Mouse (Mus musculus): ENCODE data around the gene Hadh. TPM values are rescaled to one million over a fixed set of nuclear protein-coding genes. Genes with fewer than 3 reads are reported as not detected.

Hadh gene
- polyA plus RNA-seq, 1 experiment, result 70.7 TPM

GRCm38 (mm10) chr3:131254991-131255390 is 16.9 kb downstream of the Hadh start:
- TF ChIP-seq POLR2A (IDR thresholded peaks at IDR 0.05; ENCODE audit: insufficient read depth, low read length) (no peak), CTCF (IDR thresholded peaks at IDR 0.05; ENCODE audit: low read depth, low read length) (no peak), EP300 (IDR thresholded peaks at IDR 0.05; ENCODE audit: insufficient read depth, low read depth, low read length) (no peak)
- H3K4me1 ChIP-seq (ENCODE audit: control insufficient read depth, insufficient read depth, low read length), result peaks cover 1% of the 10 kb centered on the region

GRCm38 (mm10) chr3:131251601-131252000 is 20.3 kb downstream of the Hadh start:
- H3K9me3 ChIP-seq (replicated peaks; ENCODE audit: control insufficient read depth, insufficient read depth, low read length, poor library complexity, severe bottlenecking), result no peaks in the 10 kb centered on the region
- no peak overlapping the region for H3K4me3 ChIP-seq (ENCODE audit: low read depth, low read length)
- TF ChIP-seq EP300 (IDR thresholded peaks at IDR 0.05; ENCODE audit: insufficient read depth, low read depth, low read length), result no peak
- TF ChIP-seq POLR2A (IDR thresholded peaks at IDR 0.05; ENCODE audit: insufficient read depth, low read length), result no peak
- TF ChIP-seq CTCF (IDR thresholded peaks at IDR 0.05; ENCODE audit: low read depth, low read length), result no peak
- no peak overlapping the region for H3K27ac ChIP-seq (ENCODE audit: insufficient read depth, low read length)
- H3K9ac ChIP-seq (ENCODE audit: low read depth, poor library complexity, severe bottlenecking), result no peak overlapping the region
- H3K4me1 ChIP-seq (ENCODE audit: control insufficient read depth, insufficient read depth, low read length), result peaks cover 5% of the 10 kb centered on the region
- no peaks in the 10 kb centered on the region for H3K27me3 ChIP-seq (ENCODE audit: control insufficient read depth, insufficient read depth, low read length, poor library complexity, severe bottlenecking)
- no peaks in the 10 kb centered on the region; the same call in 1 of the 2 replicates for H3K36me3 ChIP-seq (ENCODE audit: control insufficient read depth, insufficient read depth, low read length, poor library complexity, severe bottlenecking)

More at GRCm38 (mm10) chr3:131254991-131255390, 16.9 kb downstream of the Hadh start:
- no peak overlapping the region for H3K4me3 ChIP-seq (ENCODE audit: low read depth, low read length)
- H3K36me3 ChIP-seq (ENCODE audit: control insufficient read depth, insufficient read depth, low read length, poor library complexity, severe bottlenecking), result no peaks in the 10 kb centered on the region
- no peaks in the 10 kb centered on the region for H3K27me3 ChIP-seq (ENCODE audit: control insufficient read depth, insufficient read depth, low read length, poor library complexity, severe bottlenecking)
- no peak overlapping the region for H3K9ac ChIP-seq (ENCODE audit: low read depth, poor library complexity, severe bottlenecking)
- no peak overlapping the region for H3K27ac ChIP-seq (ENCODE audit: insufficient read depth, low read length)
- no peaks in the 10 kb centered on the region for H3K9me3 ChIP-seq (replicated peaks; ENCODE audit: control insufficient read depth, insufficient read depth, low read length, poor library complexity, severe bottlenecking)

- H3K9me3 ChIP-seq (replicated peaks; ENCODE audit: control insufficient read depth, insufficient read depth, low read length, poor library complexity, severe bottlenecking), result no peaks in the 10 kb centered on the region
- no peak for TF ChIP-seq EP300 (IDR thresholded peaks at IDR 0.05; ENCODE audit: insufficient read depth, low read depth, low read length)
- no peak for TF ChIP-seq POLR2A (IDR thresholded peaks at IDR 0.05; ENCODE audit: insufficient read depth, low read length)
- TF ChIP-seq CTCF (IDR thresholded peaks at IDR 0.05; ENCODE audit: low read depth, low read length), result no peak
- no peaks in the 10 kb centered on the region for H3K27me3 ChIP-seq (ENCODE audit: control insufficient read depth, insufficient read depth, low read length, poor library complexity, severe bottlenecking)
- peaks cover 6% of the 10 kb centered on the region for H3K4me1 ChIP-seq (ENCODE audit: control insufficient read depth, insufficient read depth, low read length)
- no peak overlapping the region for H3K9ac ChIP-seq (ENCODE audit: low read depth, poor library complexity, severe bottlenecking)
- no peak overlapping the region for H3K4me3 ChIP-seq (ENCODE audit: low read depth, low read length)
- H3K27ac ChIP-seq (ENCODE audit: insufficient read depth, low read length), result no peak overlapping the region
- no peaks in the 10 kb centered on the region; the same call in 1 of the 2 replicates for H3K36me3 ChIP-seq (ENCODE audit: control insufficient read depth, insufficient read depth, low read length, poor library complexity, severe bottlenecking)
Measured at GRCm38 (mm10) chr3:131250978-131251377, 20.9 kb downstream of the Hadh start.

- no peaks in the 10 kb centered on the region for H3K9me3 ChIP-seq (replicated peaks; ENCODE audit: control insufficient read depth, insufficient read depth, low read length, poor library complexity, severe bottlenecking)
- H3K4me3 ChIP-seq (ENCODE audit: low read depth, low read length), result no peak overlapping the region
- peaks cover 6% of the 10 kb centered on the region for H3K4me1 ChIP-seq (ENCODE audit: control insufficient read depth, insufficient read depth, low read length)
- no peaks in the 10 kb centered on the region for H3K27me3 ChIP-seq (ENCODE audit: control insufficient read depth, insufficient read depth, low read length, poor library complexity, severe bottlenecking)
- no peak overlapping the region for H3K27ac ChIP-seq (ENCODE audit: insufficient read depth, low read length)
- H3K36me3 ChIP-seq (ENCODE audit: control insufficient read depth, insufficient read depth, low read length, poor library complexity, severe bottlenecking), result no peaks in the 10 kb centered on the region; the same call in 1 of the 2 replicates
- TF ChIP-seq EP300 (IDR thresholded peaks at IDR 0.05; ENCODE audit: insufficient read depth, low read depth, low read length) (no peak), CTCF (IDR thresholded peaks at IDR 0.05; ENCODE audit: low read depth, low read length) (no peak), POLR2A (IDR thresholded peaks at IDR 0.05; ENCODE audit: insufficient read depth, low read length) (no peak)
- H3K9ac ChIP-seq (ENCODE audit: low read depth, poor library complexity, severe bottlenecking), result no peak overlapping the region
Measured at GRCm38 (mm10) chr3:131250283-131250682, 21.6 kb downstream of the Hadh start.

- H3K4me1 ChIP-seq (ENCODE audit: control insufficient read depth, insufficient read depth, low read length), result peaks cover 6% of the 10 kb centered on the region
- no peak overlapping the region for H3K27ac ChIP-seq (ENCODE audit: insufficient read depth, low read length)
- no peaks in the 10 kb centered on the region; the same call in 1 of the 2 replicates for H3K36me3 ChIP-seq (ENCODE audit: control insufficient read depth, insufficient read depth, low read length, poor library complexity, severe bottlenecking)
- no peak overlapping the region for H3K4me3 ChIP-seq (ENCODE audit: low read depth, low read length)
- no peak overlapping the region for H3K9ac ChIP-seq (ENCODE audit: low read depth, poor library complexity, severe bottlenecking)
- H3K27me3 ChIP-seq (ENCODE audit: control insufficient read depth, insufficient read depth, low read length, poor library complexity, severe bottlenecking), result no peaks in the 10 kb centered on the region
- no peaks in the 10 kb centered on the region for H3K9me3 ChIP-seq (replicated peaks; ENCODE audit: control insufficient read depth, insufficient read depth, low read length, poor library complexity, severe bottlenecking)
- no peak for TF ChIP-seq POLR2A (IDR thresholded peaks at IDR 0.05; ENCODE audit: insufficient read depth, low read length)
- no peak for TF ChIP-seq EP300 (IDR thresholded peaks at IDR 0.05; ENCODE audit: insufficient read depth, low read depth, low read length)
- no peak for TF ChIP-seq CTCF (IDR thresholded peaks at IDR 0.05; ENCODE audit: low read depth, low read length)
Measured at GRCm38 (mm10) chr3:131248444-131248843, 23.5 kb downstream of the Hadh start.

- Histone ChIP-seq H3K27me3 (ENCODE audit: control insufficient read depth, insufficient read depth, low read length, poor library complexity, severe bottlenecking) (no peaks in the 10 kb centered on the region), H3K9ac (ENCODE audit: low read depth, poor library complexity, severe bottlenecking) (no peak overlapping the region), H3K4me3 (ENCODE audit: low read depth, low read length) (no peak overlapping the region), H3K27ac (ENCODE audit: insufficient read depth, low read length) (no peak overlapping the region), H3K9me3 (replicated peaks; ENCODE audit: control insufficient read depth, insufficient read depth, low read length, poor library complexity, severe bottlenecking) (no peaks in the 10 kb centered on the region), H3K36me3 (ENCODE audit: control insufficient read depth, insufficient read depth, low read length, poor library complexity, severe bottlenecking) (no peaks in the 10 kb centered on the region; the same call in 1 of the 2 replicates), H3K4me1 (ENCODE audit: control insufficient read depth, insufficient read depth, low read length) (peaks cover 6% of the 10 kb centered on the region)
- TF ChIP-seq CTCF (IDR thresholded peaks at IDR 0.05; ENCODE audit: low read depth, low read length) (no peak), EP300 (IDR thresholded peaks at IDR 0.05; ENCODE audit: insufficient read depth, low read depth, low read length) (no peak), POLR2A (IDR thresholded peaks at IDR 0.05; ENCODE audit: insufficient read depth, low read length) (no peak)
Measured at GRCm38 (mm10) chr3:131247851-131248250, 24.1 kb downstream of the Hadh start.
